Mouse (Mus musculus): ENCODE results near the gene Ercc2. TPM values are rescaled to one million over a fixed set of nuclear protein-coding genes. Genes with fewer than 3 reads are reported as not detected.

The Ercc2 gene
- total RNA-seq, 4 experiments from 2014 or later = 11.2 to 14.5 (median 13.2) TPM

Small RNA genes within 50 kb of the gene (microRNA-seq; reads per million reads assigned to microRNA genes)
- gene Mir343 = not detected

Other genes with a start within 250 kb of the Ercc2 start
- 1 to 10 TPM; 4.1 to 4.7 (median 4.5) TPM for gene Qpctl, start 232.7 kb upstream of the Ercc2 start, total RNA-seq (2022)
- gene Snrpd2, start 232.3 kb upstream of the Ercc2 start, total RNA-seq (2022) = 10 to 100 TPM; 63.5 to 76.4 (median 68.8) TPM
- under 1 TPM; 0.09 to 0.29 (median 0.26) TPM for gene Gipr, start 215.9 kb upstream of the Ercc2 start, total RNA-seq (2022)
- gene Eml2, start 205.6 kb upstream of the Ercc2 start, total RNA-seq (2022) = 10 to 100 TPM; 32.0 to 45.7 (median 35.7) TPM
- gene Gpr4, start 169.5 kb upstream of the Ercc2 start, total RNA-seq (2022) = 1 to 10 TPM; 3.3 to 8.5 (median 7.4) TPM
- 10 to 100 TPM; 61.4 to 77.3 (median 68.1) TPM for gene Opa3, start 153.7 kb upstream of the Ercc2 start, total RNA-seq (2022)
- 10 to 100 TPM; 18.0 to 27.2 (median 24.3) TPM for gene Vasp, start 110.2 kb upstream of the Ercc2 start, total RNA-seq (2022)
- not detected for gene Ppm1n, start 101.9 kb upstream of the Ercc2 start, total RNA-seq (2022)
- 100 to 1,000 TPM; 137 to 160 (median 149) TPM for gene Rtn2, start 99.4 kb upstream of the Ercc2 start, total RNA-seq (2022)
- gene Fosb, start 72.0 kb upstream of the Ercc2 start, total RNA-seq (2022) = 1 to 10 TPM; 1.2 to 9.8 (median 5.1) TPM
- 10 to 100 TPM; 39.8 to 46.9 (median 44.4) TPM for gene Ercc1, start 37.2 kb upstream of the Ercc2 start, total RNA-seq (2022)
- gene Cd3eap, start 22.5 kb upstream of the Ercc2 start, total RNA-seq (2022) = 10 to 100 TPM in 1 of 4 experiments, 1 to 10 TPM in 3; 8.8 to 12.7 (median 9.4) TPM
- gene Ppp1r13l, start 22.3 kb upstream of the Ercc2 start, total RNA-seq (2022) = 10 to 100 TPM; 31.6 to 66.7 (median 47.6) TPM
- 1 to 10 TPM in 1 of 4 experiments, under 1 TPM in 2, not detected in 1; 0.60 to 1.2 (median 0.75) TPM for gene Klc3, start 22.1 kb downstream of the Ercc2 start, total RNA-seq (2022)
- gene Ckm, start 22.8 kb downstream of the Ercc2 start, total RNA-seq (2022) = 1,000 to 10,000 TPM; 3,513 to 3,931 (median 3,544) TPM
- 10 to 100 TPM; 22.8 to 26.4 (median 24.3) TPM for gene Mark4, start 76.8 kb downstream of the Ercc2 start, total RNA-seq (2022)
- 1 to 10 TPM in 3 of 4 experiments, under 1 TPM in 1; 0.94 to 1.5 (median 1.1) TPM for gene Exoc3l2, start 81.3 kb downstream of the Ercc2 start, total RNA-seq (2022)
- 1 to 10 TPM; 2.2 to 3.1 (median 3.0) TPM for gene Bloc1s3, start 126.4 kb downstream of the Ercc2 start, total RNA-seq (2022)
- 10 to 100 TPM; 36.3 to 44.7 (median 37.2) TPM for gene Trappc6a, start 126.4 kb downstream of the Ercc2 start, total RNA-seq (2022)
- gene Nkpd1, start 135.8 kb downstream of the Ercc2 start, total RNA-seq (2022) = not detected
- 10 to 100 TPM; 61.6 to 72.9 (median 63.8) TPM for gene Ppp1r37, start 181.1 kb downstream of the Ercc2 start, total RNA-seq (2022)
- gene Zfp296, start 195.3 kb downstream of the Ercc2 start, total RNA-seq (2022) = under 1 TPM; 0.25 to 0.84 (median 0.34) TPM
- gene Gemin7, start 195.6 kb downstream of the Ercc2 start, total RNA-seq (2022) = 10 to 100 TPM; 44.9 to 65.4 (median 52.1) TPM
- gene Clasrp, start 222.5 kb downstream of the Ercc2 start, total RNA-seq (2022) = 10 to 100 TPM in 3 of 4 experiments, 1 to 10 TPM in 1; 9.6 to 16.8 (median 12.1) TPM
- 1 to 10 TPM; 6.4 to 9.2 (median 7.7) TPM for gene Relb, start 247.4 kb downstream of the Ercc2 start, total RNA-seq (2022)

All from heart, adult 8-10 months (tissue).